Mouse (Mus musculus): ENCODE data around the gene Ubald2.
A peak's percentile ranks its signal among the peaks of the same experiment; 100 is the strongest.
"Not testable (repeated sequence)": the region's sequence is repeated elsewhere in the genome, so short reads cannot be mapped to it uniquely, and the experiment has no call there.

Ubald2 gene

DNA sequence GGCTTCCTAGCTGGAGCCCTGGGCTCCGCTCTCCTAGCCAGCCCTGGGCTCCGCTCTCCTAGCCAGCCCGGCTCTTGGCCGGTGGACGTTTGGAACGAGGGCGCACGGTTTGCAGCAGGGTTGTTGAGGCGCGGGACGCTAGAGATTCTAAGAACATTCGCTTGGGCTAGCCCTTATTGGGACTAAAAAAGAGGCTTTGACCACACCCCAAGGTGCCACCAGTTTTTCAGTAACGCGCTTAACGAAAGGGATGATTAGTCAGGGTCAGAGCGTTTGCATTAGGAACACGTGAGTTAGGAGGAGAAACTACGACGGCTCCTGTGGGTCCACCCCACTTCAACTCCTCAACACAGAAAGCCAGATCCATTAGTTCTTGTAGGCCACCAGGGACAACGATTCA lies 32.2 kb downstream of the Ubald2 start, which contains the start of gene Qrich2:
Gene Qrich2 (minus strand): TSS at position 101 of the 400 bp plus-strand sequence.
- DNase-seq = no peak

DNA sequence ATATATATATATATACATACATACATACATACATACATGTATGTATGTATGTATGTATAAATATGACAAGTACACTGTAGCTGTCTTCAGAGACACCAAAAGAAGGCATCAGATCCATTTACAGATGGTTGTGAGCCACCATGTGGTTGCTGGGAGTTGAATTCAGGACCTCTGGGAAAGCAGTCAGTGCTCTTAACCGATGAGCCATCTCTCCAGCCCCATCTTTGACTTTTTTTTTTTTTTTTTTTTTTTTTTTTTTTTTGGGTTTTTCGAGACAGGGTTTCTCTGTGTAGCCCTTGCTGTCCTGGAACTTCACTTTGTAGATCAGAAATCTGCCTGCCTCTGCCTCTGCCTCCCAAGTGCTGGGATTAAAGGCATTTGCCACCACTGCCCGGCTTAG lies 34.4 kb downstream of the Ubald2 start:
- not testable (repeated sequence) for DNase-seq

DNA sequence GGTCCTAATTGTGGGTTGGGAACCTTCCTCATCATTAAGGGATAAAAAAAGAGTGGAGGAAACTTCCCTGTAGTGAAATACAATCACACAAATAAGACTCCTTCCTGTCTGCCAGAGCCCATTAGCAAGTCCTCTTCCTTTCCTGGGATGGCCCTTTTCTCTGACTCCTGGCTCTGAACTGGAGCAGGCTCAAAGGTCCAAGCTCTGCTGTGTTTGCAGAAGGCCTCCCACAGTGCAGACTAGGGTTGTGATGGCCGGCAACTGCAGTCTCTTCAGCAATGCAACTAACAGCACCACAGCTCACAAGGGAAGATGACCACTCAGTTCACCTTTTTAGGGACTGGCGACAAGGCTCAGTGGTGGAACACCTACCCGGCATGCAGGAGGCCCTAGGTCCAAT lies 36.4 kb downstream of the Ubald2 start:
- DNase-seq = no peak

DNA sequence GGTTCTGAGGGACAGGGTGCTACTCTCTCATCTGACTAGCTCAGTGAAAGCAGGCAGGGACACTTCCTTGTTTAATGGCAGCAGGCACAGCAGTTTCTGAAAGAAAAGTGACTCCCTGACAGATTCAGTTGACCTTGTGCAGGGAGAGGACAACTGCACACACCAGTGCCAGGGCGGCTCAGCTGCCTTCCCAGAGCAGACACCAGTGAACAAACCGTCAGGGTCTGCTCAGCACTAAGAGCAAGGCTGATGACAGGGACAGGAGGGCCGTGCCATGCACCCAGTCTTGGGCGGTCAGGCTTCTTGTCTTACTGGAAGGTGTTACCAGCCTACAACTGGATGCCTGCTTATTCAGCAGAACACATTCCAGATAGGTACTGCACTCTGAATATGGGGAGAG lies 37.0 kb downstream of the Ubald2 start:
- DNase-seq = no peak

DNA sequence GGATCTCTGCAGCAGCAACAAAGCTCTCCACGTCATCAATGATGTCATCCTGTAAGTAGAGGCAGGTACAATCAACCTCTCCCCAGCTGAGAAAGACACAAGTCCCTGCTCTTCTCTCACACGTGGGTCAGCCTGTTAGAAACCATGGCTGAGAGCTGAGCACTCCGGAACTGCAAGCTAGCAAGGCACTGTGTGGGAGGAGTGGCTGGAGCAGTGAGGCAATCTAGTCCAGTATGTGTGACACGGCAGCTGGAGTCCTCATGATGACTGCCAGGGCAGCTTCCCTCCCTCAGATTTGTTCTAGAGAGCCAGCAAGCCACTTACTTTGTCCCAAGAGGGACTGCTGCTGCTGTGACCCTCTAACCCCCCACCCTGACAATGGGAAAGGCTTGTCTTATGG lies 38.4 kb downstream of the Ubald2 start:
- DNase-seq = no peak

DNA sequence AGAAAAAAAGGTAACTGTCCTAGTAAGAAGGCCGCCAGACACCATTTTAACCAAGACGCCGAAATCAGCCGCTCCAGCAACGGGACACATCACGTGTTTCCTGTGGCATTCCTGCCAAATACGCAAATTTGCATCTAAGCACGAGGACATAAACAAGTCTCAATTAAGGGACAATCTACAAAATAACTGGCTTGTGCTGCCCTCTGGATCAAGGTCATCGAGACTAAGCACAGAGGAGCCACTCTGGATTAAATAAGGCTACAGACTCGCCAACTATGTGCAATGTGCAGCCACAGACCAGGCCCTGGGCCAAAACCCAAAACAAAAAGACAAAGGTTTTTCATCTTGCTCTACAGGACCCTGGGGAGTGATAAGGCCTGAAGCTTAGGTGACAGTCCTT lies 42.1 kb downstream of the Ubald2 start:
- DNase-seq = no peak

DNA sequence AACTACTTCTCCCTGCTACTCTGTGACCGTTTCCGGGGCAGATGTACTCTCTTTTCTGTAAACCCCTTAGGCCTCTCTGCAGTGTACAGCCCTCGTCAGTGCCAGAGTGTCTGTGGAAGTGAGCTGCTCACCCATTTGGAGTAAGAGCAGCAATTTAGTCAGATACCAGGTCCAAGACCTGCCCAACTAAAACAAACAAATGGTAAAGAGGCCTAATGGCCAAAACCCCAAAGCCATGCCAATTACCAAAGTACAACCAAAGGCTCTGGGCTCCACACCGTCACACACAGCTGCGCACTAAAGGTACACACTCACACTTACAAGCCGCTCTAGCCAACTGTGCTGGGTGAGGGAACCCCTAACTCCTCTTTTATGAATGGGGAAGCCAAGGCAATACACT lies 42.8 kb downstream of the Ubald2 start:
- no peak for DNase-seq

DNA sequence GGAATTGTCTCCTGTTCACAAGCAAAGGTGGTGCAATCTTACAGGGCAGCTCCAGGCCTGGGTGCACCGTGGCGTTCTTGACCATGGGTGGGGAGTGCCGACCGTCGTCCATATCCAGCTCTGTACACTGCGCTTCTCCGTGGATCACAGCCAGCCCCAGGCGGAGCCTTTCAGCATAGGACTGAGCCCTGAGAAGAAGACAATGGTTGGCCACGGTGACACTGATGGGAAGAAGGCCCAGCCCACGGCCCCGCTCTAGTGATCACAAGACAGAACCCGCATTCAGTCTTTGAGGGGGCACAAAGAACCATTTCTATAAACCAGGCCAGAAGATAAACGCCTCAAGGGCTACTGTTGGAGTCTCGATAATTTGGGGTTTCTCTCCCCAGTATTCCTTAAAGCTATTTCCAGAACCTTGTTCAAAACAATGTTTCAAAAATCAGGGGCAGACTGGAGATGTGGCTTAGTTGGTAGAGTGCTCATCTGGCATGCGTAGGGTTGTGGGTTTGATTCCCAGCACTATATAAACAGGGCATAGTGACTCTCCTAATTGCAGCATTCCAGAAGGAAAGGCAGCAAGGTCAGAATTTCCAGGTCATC lies 43.4 kb downstream of the Ubald2 start:
- no peak for DNase-seq

DNA sequence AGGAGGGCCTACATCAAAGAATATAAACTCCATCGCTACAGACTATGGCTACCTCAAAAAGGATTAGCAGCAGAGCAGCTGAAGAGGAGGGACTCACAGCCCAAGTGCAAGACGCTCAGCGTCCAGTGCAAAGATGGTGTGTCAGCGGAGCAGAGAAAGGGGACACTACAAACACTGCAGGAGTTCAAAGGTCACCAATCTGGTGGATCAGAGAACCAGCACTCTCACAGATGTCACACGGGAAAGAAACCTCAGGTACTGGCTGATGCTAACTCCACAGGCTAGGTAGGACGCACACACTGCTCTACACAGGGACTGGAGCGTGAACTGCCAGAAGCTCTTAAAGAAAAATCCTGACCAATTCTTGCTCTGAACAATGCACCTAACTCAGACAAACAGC lies 45.1 kb downstream of the Ubald2 start:
- no peak for DNase-seq

DNA sequence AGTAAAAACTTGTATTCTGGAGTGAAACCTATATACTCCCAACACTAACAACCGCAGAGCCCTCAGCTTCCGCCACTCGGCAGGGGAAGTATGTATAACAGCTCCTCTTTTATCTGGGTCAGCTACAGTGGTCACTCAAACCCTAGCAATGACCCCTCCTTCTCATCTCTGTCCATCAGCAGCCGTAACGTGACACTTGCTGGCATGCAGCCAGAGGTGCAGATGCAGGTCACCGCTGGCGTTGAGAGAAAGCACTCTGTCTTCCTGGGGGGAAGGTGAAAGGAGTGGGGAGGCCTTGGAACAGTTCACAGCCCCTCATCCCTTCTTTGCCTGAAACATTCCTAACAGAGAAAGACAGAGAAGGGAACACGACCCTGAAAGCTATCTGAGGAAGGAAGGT lies 45.9 kb downstream of the Ubald2 start:
- peak; percentile 25 for DNase-seq

DNA sequence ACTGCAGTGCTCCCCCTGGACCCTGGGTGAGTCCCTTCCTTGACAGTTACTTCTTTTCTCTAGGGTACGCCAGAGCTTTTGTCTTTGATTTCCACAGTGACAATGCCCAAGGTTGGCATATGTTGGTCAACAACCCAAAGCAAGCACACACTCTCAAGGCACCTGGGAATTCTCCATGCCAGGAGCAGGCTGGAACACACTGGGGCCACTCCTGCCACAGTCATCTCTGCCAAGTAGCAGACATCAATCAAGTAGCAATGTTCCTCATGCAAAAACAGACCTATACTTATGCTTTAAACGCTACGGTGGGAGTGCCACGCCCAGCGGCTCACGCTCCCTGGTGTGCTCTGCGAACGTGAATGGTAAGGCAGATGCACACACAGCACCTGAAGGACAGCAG lies 47.1 kb downstream of the Ubald2 start:
- no peak for DNase-seq

DNA sequence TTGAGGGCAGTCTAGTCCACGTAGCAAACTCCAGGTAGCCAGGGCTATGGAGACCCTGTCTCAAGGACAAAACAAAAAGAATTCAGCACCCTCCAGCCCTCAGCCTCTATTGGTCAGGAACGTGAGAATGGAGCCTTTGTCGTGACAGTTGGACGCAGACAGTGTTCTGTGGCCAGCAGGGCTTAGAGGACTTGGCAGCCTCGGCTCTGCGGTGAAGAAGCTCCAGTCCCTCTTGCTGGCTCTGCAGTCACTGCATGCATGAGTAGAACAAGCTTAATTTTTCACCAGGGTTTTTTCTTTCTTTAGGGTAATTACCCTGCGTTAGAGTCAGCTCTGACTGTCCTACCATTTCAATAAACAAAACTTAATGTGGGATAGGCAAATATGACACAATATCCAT lies 47.9 kb downstream of the Ubald2 start:
- no peak for DNase-seq

DNA sequence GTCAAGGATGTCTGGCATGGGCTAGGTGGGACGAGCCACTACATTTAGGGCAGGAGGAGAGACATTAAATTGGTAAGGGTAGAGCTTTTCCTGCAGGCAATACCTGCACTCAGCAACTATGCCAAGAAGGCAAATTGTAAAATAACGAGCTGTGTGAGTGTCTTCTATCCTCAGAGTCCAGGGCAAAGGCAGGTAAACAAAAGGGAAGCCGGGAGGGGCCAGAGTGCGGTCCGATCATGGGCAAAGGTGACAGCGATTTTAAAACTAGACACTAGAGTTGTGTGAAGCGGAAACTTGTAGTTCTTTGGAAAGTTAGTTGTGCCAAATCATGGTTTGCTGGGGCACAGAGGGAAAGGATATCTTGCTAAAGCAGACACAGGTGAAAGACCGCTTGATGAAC lies 50.4 kb downstream of the Ubald2 start:
- no peak for DNase-seq

DNA sequence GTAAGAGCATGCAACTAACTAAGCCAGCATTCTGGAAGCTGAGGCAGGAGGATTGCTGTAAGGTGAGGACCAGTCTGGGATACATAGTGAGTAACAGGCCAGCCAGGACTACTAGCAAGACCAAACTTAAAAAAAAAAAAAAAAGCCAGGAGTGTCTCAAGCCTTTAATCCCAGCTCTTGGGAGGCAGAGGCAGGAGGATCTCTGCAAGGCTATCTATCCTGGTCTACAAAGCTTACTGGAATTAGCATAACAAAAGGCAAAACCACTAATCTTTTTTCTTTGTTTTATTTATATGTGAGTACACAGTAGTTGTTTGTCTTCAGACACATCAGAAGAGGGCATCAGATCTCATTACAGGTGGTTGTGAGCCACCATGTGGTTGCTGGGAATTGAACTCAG lies 54.3 kb downstream of the Ubald2 start:
- no peak for DNase-seq

Data from embryo, embryonic 11 days (tissue).